Mouse (Mus musculus): ENCODE data around the gene Agr2. TPM values are rescaled to one million over a fixed set of nuclear protein-coding genes. Genes with fewer than 3 reads are reported as not detected.

The Agr2 gene
- total RNA-seq (2021), result not detected
- long read RNA-seq, experiment 1, result 0 reads
- long read RNA-seq, experiment 2, result 0 reads

- DNase-seq (ENCODE audit: low spot score in 2 of 2), result no peak
These were observed at the start of gene Agr2 for GRCm38 (mm10) chr12:35992711-35993110. TSS of gene Agr2 (plus strand) at chr12:35992907.

- no peak for DNase-seq (ENCODE audit: low spot score in 2 of 2)
These were observed 41.0 kb upstream of the Agr2 start for GRCm38 (mm10) chr12:35951757-35952156.

GRCm38 (mm10) chr12:35957235-35957634 lies 35.5 kb upstream of the Agr2 start:
- DNase-seq (ENCODE audit: low spot score in 2 of 2), result no peak

GRCm38 (mm10) chr12:35966098-35966767 lies 26.5 kb upstream of the Agr2 start:
- no peak for DNase-seq (ENCODE audit: low spot score in 2 of 2)

- DNase-seq (ENCODE audit: low spot score in 2 of 2), result no peak
These were observed 26.0 kb upstream of the Agr2 start for GRCm38 (mm10) chr12:35966768-35967141.

- DNase-seq (ENCODE audit: low spot score in 2 of 2), result no peak
These were observed 16.8 kb upstream of the Agr2 start for GRCm38 (mm10) chr12:35975898-35976297.

GRCm38 (mm10) chr12:35977633-35978246 lies 15.0 kb upstream of the Agr2 start:
- no peak for DNase-seq (ENCODE audit: low spot score in 2 of 2)

- DNase-seq (ENCODE audit: low spot score in 2 of 2), result no peak
These were observed 13.1 kb upstream of the Agr2 start for GRCm38 (mm10) chr12:35979625-35980024.

GRCm38 (mm10) chr12:35981732-35982360 lies 10.9 kb upstream of the Agr2 start:
- DNase-seq (ENCODE audit: low spot score in 2 of 2), result no peak

- DNase-seq (ENCODE audit: low spot score in 2 of 2), result no peak
These were observed 9.2 kb upstream of the Agr2 start for GRCm38 (mm10) chr12:35983472-35983871.

- DNase-seq (ENCODE audit: low spot score in 2 of 2), result no peak
These were observed 8.0 kb upstream of the Agr2 start for GRCm38 (mm10) chr12:35984743-35985142.

GRCm38 (mm10) chr12:35993583-35993982 lies 876 bp downstream of the Agr2 start:
- DNase-seq (ENCODE audit: low spot score in 2 of 2), result no peak

GRCm38 (mm10) chr12:35994098-35994497 lies 1.4 kb downstream of the Agr2 start:
- no peak for DNase-seq (ENCODE audit: low spot score in 2 of 2)

GRCm38 (mm10) chr12:35995799-35996198 lies 3.1 kb downstream of the Agr2 start:
- peak in 1 of 2 experiments; percentile 10 for DNase-seq (ENCODE audit: low spot score in 2 of 2)

- DNase-seq (ENCODE audit: low spot score in 2 of 2), result no peak
These were observed 12.0 kb downstream of the Agr2 start for GRCm38 (mm10) chr12:36004714-36005113.

GRCm38 (mm10) chr12:36007581-36007980 lies 14.9 kb downstream of the Agr2 start:
- DNase-seq (ENCODE audit: low spot score in 2 of 2), result no peak

GRCm38 (mm10) chr12:36008364-36009047 lies 15.8 kb downstream of the Agr2 start:
- DNase-seq (ENCODE audit: low spot score in 2 of 2), result no peak

- DNase-seq (ENCODE audit: low spot score in 2 of 2), result no peak
These were observed 20.7 kb downstream of the Agr2 start for GRCm38 (mm10) chr12:36013216-36013910.

GRCm38 (mm10) chr12:36017791-36018190 lies 25.1 kb downstream of the Agr2 start:
- no peak for DNase-seq (ENCODE audit: low spot score in 2 of 2)

- no peak for DNase-seq (ENCODE audit: low spot score in 2 of 2)
These were observed 26.9 kb downstream of the Agr2 start for GRCm38 (mm10) chr12:36019572-36019971.

- no peak for DNase-seq (ENCODE audit: low spot score in 2 of 2)
These were observed 27.4 kb downstream of the Agr2 start for GRCm38 (mm10) chr12:36020081-36020480.
